Mouse (Mus musculus) CD8-positive naive resting alpha-beta T cell, adult 2 months (primary cell): ENCODE results near the gene Clec3a.

Experiments used
- DNase-seq, 2 experiments: peaks; one replicate each; pipeline ENCODE4 v3.0.0; 2022; ENCODE audit warnings: low read depth in 2 of 2, low spot score in 2 of 2

The Clec3a gene

DNA sequence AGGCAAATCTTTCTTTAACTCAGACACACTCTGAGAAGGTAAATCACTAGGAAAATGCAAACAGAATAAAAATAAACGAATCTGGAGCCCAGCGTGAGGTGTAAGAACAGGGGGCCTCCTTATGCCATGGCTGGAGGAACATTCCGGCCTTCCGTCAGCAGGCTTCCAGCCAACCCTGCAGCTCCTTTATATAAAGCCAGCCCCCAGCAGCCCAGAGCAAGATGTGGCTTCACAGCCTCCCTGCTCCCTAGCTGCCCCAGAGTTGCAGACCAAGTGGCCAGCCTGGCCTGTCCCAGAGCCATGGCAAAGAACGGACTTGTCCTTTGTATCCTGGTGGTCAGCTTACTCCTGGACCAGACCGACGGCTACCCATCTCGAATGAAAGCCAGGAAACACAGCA is at the start of gene Clec3a:
Gene Clec3a (plus strand): TSS at position 301 of the 400 bp plus-strand sequence.
- no peak for DNase-seq

DNA sequence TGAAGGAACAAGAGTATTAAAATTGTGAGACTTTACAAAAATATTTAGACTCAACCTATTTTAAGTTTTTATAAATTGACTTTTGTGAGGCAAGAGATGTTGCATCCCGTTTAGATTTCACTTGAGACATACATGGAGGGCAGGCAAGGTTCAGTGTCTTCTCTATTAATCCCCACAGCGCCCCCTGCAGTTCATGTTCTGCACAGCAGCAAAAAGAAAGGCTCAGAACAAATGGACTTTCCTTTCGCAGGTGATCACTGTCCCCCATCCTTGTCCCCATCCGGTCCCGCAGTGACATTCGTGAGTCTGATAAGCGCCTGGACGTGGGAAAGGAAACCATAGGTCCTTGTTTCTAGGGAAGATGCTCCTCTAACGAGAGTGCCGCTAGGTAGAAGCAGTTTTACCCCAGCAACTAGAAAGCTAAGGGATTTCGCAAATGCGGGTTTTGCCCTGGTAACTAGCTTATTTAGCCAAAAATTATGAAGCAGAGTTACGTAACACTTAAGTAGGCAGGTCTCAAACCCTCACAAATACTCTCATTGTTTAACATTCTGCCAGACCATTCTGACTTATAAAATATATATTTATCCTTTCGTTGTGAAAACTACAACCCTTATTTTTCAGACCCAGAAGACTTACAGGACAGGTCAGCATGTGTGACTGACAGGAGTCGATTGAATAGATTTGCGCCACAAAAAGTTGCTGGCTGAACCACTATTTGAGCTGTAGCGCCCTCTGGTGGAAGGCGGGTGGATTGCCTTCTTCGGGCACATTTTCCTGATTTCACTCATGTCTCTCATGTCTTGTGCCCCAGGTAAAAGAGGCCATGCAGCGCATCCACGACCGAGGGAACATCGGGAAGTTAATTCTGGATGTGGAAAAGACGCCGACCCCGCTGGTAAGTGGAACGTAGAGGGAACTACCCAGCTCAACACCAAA is 48.6 kb upstream of the Clec3a start:
- peak; percentile 18 to 26 for DNase-seq

DNA sequence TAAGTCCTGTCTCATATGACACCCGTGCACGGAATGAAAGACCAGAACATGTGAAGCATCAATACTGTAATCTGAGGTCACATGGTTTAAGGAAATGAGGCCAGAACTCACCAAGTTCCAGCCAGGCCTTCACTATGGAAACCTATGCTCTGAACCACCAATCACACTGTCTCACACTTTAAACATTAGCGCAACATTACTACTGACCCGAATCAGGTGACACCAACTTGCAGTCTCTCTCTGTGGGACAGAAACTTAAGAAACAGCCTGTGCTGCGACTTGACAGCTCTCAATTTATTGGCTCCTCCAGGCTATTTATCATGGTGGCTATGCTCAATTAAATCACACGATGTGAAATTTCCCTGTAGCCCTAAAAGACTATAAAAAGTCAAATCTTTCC is 43.5 kb upstream of the Clec3a start:
- DNase-seq: no peak

DNA sequence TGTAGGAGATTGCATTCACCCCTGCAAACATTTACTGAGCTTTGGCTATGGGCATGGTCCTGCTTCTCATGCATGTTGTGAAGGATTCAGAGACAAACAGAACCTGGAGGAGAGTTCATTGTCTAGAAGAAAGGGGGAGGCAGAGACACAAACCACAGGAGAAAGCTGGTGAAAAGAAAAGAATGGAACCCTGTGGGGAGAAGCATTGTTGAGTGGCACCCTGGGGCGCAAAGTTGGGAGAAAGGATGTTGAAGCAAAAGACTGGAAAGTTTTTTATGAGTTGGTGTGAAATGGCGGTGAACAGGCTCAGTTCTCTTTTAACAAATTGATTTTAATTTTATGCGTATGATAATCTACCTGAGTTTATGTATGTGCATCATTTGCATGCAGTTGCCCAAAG is 33.7 kb upstream of the Clec3a start:
- no peak for DNase-seq

DNA sequence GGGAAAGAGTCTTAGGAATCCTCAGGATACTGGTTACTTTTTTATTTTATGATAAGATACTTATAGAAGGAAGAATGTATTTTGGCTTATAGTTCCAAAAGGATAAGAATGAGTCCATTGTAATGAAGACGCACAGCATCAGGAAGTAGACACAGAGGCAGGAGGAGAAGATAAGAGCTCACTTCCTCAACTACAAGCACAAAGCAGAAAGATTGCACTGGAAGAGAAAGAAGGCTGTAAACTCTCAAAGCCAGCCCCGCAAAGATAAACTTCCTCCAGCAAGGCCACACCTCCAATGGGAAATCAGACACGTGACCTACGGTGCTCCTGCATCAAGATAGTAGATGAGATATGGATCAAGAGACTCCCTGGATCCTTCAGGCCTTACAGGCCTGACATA is 30.4 kb upstream of the Clec3a start:
- DNase-seq: no peak

DNA sequence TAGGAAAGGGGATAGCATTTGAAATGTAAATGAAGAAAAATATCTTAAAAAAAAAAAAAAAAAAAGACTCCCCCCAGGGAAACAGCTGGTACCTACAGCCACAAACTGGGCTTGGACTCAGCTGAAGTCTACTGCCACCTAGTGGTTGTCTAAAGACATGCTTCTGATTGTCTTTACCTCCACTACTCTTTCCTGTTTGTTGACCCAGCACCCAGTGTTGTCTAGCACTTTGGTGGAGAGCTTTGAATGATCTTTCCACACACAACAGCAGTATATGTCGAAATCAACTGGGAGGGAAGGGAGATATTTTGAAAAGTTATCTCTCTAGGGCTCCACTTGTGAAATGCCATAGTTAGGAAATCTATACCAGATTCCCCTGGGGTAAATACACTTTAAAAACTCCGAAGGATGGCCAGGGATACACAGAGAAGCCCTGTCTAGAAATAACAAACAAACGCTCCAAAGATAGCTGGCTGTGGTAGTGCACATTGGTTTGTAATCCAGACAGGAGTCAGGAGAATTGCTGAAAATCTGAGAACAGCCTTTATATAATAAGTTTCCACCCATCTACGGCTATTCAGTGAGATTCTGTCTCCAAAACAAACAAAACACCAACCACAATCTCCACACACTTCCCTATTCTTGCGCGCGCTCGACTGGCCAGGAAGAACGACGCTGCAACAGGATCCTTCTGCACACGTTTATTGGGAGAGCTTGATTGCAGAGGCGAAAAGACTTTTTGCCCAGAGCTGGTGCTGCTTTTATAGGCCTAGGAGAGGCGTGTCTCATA is 27.2 kb upstream of the Clec3a start:
- no peak for DNase-seq

DNA sequence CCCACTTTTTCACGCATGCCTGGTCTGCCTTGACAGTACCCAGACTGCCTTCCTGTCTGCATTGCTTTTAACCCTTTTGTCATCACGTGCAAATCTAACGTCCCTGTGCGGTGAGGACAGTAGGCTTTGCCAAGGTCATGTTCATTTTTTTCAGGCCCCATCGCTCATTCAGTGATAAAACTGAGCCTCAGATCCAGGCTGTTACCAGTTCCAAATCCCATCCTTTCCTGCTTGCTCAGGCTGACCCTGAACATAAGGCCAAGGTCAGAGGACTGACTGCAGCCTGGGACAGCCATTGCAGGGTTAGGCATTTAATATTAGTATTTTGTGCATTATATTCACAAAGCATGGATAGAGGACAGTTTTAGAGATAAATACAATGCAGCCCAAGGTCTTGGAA is 19.6 kb upstream of the Clec3a start:
- no peak for DNase-seq

DNA sequence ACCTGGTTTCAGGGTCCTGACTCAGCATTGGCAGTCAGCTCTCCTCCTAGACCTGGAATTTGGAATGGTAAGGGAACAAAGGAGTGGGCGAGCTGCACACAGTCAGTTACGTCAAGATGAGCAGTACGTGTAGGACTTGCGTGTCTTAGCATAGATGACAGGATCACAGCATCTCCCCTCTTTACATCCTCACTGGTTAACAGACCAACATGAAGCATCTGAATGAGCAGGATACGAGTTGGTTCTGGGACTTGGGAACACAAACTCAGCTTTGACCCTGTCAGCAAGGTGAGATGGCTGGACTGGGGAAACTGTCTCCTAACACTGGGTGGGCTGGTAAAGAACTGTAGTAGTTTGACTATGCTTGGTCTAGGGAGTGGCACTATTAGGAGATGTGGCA is 18.6 kb upstream of the Clec3a start:
- no peak for DNase-seq

DNA sequence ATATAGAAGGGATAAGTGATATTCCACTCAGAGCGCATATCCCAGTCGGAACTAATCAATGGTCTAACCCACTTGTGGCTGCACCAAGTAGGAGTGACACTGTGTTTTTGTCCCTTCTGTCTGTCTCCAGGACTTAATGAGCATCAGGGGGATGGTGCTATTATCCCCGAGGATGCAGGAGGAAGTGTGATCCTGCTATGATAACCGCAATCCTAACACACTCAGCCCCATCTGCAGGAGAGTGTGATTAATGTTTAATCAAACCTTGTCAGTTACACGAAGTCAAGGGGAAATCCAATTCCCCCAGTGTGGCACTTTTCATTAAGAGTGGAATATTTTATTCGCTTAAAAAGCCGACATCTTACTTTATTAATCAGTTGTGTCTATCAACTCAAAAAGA is 16.2 kb upstream of the Clec3a start:
- DNase-seq: no peak

DNA sequence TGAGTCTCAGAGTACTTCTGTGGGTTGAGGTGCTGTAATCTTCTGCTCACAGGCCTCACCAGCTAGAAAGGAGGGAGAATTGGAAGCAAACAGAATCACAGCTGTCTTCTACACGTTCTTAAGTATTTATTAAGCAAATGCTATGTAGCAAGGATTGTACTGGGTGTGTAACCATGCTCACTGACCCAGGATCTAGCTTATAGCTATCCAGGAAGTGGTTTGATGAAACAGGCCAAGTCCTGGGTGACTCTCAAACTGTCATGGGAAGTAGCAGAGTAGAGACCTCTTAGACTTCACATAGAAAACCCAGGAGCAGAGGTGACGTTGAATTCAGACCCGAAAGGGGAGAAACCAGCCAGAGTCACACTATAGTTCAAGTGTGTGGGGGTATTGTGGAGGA is 6.5 kb upstream of the Clec3a start:
- DNase-seq: no peak

DNA sequence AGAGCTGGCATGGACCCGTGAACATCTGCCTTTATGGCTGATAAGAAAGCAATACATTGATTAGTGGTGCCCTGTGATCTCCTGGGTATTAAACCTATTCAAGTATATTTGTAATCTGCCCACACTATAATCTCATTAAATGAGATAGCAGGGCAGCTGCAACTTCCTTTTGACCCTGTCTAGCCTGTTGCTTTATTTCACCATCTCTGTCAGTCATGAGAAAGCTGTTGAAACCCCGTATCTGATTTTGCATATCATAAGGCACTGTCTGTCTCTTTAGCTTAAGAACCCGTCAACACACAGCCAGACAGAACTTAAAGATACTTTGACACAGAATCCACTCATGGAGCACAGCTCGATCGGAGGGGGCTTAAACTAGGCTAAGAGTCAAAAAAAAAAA is 600 bp downstream of the Clec3a start:
- no peak for DNase-seq

DNA sequence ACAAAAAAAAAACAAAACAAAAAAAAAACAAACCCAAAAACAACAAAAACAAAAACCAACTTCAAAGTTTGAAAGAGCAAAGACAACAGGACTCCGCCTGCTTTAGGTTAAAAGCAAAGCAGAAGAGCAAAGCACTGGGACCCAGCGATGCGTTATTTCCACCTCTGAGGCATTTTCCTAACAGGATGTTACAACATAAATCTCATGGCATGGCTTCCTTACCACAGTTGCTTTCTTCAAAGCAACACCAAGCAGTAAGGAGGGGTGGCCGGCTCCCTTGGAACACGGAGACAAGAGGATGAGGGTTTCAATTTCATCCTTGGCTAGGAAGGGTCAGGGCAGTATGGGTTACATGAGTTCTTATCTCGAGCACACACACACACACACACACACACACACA is 1.0 kb downstream of the Clec3a start:
- no peak for DNase-seq

DNA sequence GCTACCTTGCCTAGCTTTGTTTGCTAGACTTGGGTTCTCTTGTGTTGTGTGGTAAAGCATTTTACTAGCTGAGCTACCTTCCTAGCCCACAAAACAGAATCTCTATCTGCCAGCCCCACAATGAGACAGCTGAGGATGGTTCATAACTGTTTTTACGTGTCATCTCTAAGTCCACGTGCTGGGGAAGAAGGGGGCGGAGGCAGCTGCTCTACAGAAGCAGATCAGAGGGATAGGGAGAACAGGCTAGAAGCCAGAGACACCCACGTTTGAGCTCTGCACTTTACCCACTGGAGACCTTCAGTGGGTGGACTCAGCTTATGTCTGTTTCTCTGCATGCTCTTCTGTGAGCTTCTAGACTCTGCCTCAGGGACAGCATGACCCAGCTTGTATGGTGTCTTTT is 3.7 kb downstream of the Clec3a start:
- DNase-seq: no peak

DNA sequence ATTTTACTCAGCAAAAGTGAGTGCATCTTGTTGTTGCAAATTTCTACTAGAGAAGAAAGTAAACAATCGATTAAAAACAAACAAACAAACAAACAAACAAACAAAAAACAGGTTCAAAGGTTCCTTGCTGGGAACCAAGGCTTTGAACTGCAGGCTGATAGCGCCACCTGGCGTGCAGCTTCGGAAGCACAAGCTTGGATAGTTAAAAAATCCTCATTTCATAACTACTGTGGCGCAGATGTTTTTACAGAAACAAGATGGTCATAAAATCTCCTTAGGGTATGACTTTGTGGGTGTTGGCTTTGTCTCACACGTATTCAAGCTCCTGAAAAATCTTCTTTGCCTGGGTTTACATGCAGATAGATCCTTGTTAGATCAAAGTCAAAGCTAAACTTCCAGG is 20.4 kb downstream of the Clec3a start:
- peak; percentile 42 to 53 for DNase-seq

DNA sequence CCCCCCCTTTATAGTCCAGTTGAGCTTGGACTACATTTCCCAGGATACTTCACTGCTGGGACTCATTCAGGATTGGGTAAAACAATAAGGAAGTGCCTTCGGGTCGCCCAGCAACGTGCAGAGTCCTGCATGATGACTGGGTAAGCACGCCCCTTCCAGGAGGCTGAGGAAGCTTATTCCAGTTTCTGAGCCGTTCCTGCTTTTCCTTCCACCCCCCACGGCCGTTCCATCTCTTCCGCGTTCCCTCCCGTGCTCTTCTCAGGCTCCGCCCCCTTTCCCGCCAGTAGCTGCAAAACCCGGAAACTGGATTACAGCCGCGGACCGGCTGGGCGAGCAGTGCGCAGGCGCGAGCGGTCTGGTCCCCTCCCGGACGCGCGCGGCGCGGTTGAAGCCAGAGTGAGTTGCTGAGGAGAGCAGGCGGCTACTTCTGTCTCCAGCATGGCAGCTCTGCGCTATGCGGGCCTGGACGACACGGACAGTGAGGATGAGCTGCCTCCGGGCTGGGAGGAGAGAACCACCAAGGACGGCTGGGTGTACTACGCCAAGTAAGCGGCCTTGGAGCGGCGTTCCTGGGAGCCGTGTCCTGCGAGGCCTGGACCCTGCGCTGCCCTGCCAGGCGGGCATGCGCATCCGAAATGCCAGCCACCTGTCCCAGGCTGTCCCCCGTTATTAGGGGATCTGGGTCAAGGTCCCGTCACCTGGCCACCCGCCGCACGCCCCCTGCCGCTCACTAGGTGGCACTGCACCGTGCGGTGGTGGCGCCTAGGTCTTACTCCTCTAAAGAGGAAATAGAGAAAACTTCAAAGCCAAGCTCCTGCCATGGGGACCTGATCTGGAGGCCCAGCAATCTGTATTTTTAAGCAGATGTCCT is 21.7 kb downstream of the Clec3a start, which contains the start of gene Wwox:
Gene Wwox (plus strand): TSS at position 322 of the 871 bp plus-strand sequence.
- peak; percentile 99 to 100 for DNase-seq

DNA sequence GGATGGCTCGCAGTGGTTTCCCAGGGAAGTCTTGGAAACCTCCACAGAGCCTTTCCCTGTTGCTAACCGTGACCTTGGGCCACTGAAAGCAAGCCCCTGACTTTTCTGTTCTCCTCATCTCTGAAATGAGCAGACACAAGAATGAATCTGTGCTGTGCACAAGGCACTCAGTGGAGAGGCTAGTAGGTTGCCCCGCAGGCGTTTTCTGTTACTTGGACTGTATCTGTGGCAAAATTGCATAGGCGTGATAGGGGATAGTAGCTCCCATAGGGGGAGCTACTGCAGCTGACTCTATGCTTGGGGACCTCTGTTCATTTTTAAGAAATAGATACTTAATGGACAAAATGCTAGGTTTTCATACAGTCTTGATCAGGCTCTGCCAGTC is 22.3 kb downstream of the Clec3a start:
- DNase-seq: no peak

DNA sequence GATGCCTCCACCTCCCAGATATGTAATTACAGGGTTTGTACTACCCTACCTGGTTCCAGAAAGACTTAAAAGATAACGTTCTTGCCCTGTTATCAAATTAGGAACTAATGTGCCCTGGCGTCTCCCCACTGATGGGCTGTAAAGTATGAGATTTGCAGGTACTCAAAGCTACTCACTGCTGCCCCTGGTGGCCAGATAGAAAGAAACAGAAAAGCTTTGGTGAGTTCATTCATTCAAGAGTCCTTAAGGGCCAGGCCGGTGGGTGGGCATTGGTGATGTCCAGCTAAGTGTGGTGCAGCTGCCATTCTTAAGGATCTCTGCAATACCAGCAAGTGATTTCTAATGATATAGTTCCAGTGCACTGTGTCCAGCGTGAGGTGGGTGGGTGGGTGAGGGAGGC is 23.7 kb downstream of the Clec3a start:
- peak; percentile 32 to 40 for DNase-seq

DNA sequence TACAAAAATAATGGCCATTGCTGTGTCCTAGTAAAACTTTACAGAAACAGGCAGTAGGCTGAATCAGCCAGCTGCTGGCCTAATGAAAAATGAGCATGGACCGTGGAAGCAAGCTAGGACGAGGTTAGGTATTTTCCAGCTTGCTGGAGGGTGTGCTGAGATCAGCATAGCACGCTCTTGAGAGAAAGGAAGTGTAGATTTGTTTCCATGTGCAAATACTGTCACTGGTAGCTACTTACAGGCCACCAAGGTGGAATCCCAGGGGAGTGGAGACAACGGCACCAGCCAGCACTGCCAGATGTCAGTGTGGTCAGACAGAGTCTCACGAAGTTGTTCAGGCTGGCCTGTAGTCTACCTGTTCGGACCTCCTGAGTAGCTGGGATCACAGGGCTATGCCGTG is 29.0 kb downstream of the Clec3a start:
- DNase-seq: no peak

DNA sequence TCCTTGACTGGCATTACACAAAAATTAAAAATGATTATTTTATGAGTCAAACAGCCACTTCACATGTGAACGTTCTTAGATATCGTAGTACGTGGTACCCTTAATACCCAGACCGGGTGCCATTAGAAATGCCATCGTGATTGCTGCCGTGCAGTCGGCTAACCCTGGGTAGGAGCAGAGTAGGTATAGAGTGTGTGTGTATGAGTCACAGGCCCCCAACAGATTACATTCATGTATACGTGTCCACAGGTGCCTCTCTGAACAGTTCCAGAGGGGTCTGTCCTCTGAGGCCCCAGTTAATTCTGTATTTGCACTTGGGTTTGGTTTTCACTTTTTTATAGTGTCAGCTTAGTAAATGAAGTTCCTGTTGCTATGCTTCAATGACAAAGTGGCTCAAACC is 34.4 kb downstream of the Clec3a start:
- DNase-seq: no peak

DNA sequence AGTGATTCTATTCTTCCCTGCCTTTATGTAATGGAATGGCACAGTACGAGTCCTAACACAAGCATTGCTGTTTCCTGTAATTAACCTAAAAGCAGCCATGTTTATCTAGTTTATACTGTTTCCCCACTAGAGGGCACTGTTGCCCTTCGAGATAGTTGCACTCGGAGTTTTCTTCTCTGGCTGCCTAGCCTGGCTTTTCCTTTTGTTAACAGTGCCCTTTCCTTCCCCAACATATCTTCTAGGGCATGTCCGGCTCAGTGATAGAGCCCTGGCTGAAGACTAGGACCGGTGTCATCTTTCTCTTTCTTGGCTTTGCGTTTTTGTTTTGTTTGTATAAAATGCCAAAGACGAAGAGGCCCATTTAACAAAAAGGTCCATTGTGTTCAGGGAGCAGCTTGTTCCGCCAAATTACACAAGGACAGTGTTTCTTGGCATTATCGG is 34.9 kb downstream of the Clec3a start:
- peak; percentile 39 to 49 for DNase-seq

DNA sequence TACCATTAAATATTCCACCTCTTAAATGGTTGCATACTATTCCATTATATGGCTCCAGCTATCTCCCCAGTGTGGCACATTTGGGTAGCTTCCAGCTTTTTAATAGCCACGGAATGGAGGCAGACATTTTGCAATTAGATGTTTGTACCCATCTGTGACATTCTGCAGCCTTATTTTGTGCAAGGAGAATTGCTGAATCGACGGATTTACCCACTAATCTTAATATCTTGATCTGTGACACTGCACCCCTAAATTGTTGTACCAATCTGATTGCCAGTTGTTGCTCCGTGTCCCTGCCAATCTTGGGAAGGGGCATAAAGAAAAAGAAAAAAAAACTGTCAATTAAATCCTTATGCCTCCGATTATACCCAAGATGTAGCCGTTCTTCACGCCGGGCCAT is 37.4 kb downstream of the Clec3a start:
- DNase-seq: no peak
